Mouse (Mus musculus) forebrain, embryonic 11.5 days (tissue): ENCODE measurements at regions not wholly inside any gene's neighbourhood (a gene's known extent, or its start where the extent isn't known, plus 50 kb on each side); places are given as distances from the start of the nearest gene placed in this dataset.
"Not testable (repeated sequence)": the region's sequence is repeated elsewhere in the genome, so short reads cannot be mapped to it uniquely, and the experiment has no call there.

Source experiments
- ATAC-seq: fragments of 200-750 bp; cut with Nextera tagmentation; replicated peaks from 2 replicates; pipeline ENCODE4 v1.8.0; 2017; ENCODE audit warnings: moderate TSS enrichment; ENCODE audit not compliant: low FRiP score
- DNase-seq: peaks from one replicate; pipeline ENCODE4 v3.0.0-alpha.2; 2017; ENCODE audit warnings: low spot score
- H3K27ac ChIP-seq: fragments of 300-500 bp; sonication (generic); 2 replicates; pipeline ENCODE4 v1.5.1; 2014; ENCODE audit warnings: low read depth, low read length
- H3K27me3 ChIP-seq: fragments of 300-500 bp; sonication (generic); 2 replicates; pipeline ENCODE4 v1.6.1; 2014; ENCODE audit warnings: mild to moderate bottlenecking, low read length, mixed read lengths; ENCODE audit not compliant: control insufficient read depth, insufficient read depth
- H3K36me3 ChIP-seq: fragments of 300-500 bp; sonication (generic); 2 replicates; pipeline ENCODE4 v1.6.1; 2014; ENCODE audit warnings: mild to moderate bottlenecking, low read length, moderate library complexity, mixed read lengths; ENCODE audit not compliant: control insufficient read depth, insufficient read depth
- H3K4me1 ChIP-seq: fragments of 300-500 bp; sonication (generic); replicated peaks from 2 replicates; pipeline ENCODE4 v1.6.1; 2014; ENCODE audit warnings: low read length, mixed read lengths; ENCODE audit not compliant: control insufficient read depth, insufficient read depth
- H3K4me2 ChIP-seq: fragments of 300-500 bp; sonication (generic); 2 replicates; pipeline ENCODE4 v1.6.1; 2014; ENCODE audit warnings: low read depth, mild to moderate bottlenecking, low read length, moderate library complexity, mixed read lengths; ENCODE audit not compliant: severe bottlenecking
- H3K4me3 ChIP-seq: fragments of 300-500 bp; sonication (generic); 2 replicates; pipeline ENCODE4 v1.5.1; 2014; ENCODE audit warnings: low read depth, low read length
- H3K9ac ChIP-seq: fragments of 300-500 bp; sonication (generic); 2 replicates; pipeline ENCODE4 v1.6.1; 2014; ENCODE audit warnings: low read length
- H3K9me3 ChIP-seq: fragments of 300-500 bp; sonication (generic); 2 replicates; pipeline ENCODE4 v1.6.1; 2016; ENCODE audit warnings: low read length, mixed read lengths; ENCODE audit not compliant: control insufficient read depth
- WGBS: fragments of 180-500 bp; shearing (Covaris S2); extraction: QIAGEN DNeasy Blood & Tissue Kit; methylation state at CpG from one replicate; pipeline ENCODE4 v1.1.7; 2014; 5-methylcytosine and 5-hydroxymethylcytosine counted together

DNA sequence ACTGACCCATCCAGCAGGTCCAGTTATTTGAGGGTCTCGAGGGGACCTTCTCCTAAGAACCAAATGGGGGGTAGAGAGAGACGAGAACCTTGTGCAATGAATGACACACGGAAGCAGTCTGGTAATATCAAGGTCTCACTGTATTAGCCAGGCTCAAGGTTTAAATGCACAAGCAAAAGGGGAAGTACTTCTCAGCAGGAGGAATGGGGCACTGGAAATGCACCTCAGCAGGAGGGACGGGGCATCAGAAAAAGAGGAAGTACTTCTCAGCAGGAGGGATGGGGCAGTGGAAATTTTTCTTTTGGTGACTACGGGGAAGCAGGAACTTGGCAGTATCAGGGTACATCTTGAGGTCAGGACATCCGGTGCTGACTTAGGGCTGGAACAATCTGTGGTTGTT, 74.9 kb upstream of the Vmn1r3 start:
- not testable (repeated sequence) for H3K4me3 ChIP-seq, H3K4me1 ChIP-seq, H3K27me3 ChIP-seq, H3K27ac ChIP-seq, H3K9me3 ChIP-seq, ATAC-seq, DNase-seq, H3K36me3 ChIP-seq, H3K9ac ChIP-seq, H3K4me2 ChIP-seq
- WGBS: 83% methylated on average over 6 of the region's 6 CpGs

DNA sequence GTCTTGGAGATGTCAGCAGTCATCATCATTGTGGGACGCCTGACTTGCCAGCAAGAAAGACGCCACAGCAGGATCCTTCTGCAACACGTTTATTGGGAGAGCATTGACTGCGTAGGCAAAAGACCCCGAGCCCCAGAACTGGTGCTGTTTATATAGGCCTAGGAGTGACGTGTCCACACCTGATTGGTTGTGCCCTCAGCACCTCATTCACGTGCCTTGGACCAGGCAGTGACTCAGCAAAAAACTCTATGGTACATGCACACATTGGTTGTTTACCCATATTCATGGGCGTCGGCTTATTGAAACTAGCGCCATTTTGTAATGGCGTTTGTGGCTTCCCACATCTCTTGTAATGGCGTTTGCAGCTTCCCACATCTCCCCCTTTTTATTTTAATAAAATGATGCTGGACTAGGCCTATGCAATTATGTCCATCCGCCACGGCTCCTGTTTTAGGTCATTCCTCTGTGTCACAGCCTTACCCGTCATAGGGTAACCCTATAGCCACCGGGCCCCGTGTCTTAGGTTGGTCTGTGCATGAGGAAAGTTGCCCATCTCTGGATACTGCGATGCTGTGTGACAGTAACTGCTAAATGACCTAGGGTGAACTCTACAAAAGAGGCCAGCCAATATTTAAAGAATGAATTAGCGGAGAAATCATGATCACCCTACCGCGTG, 67.6 kb upstream of the Vmn1r3 start:
- WGBS: 88% methylated on average over 21 of the region's 21 CpGs
- not testable (repeated sequence) for H3K27me3 ChIP-seq, H3K4me2 ChIP-seq, H3K4me3 ChIP-seq, ATAC-seq, H3K27ac ChIP-seq, H3K9ac ChIP-seq, H3K4me1 ChIP-seq, H3K36me3 ChIP-seq
- peaks cover 23% of the 10 kb centered on the region; the same call in 1 of the 2 replicates for H3K9me3 ChIP-seq
- peak; percentile 44 for DNase-seq

DNA sequence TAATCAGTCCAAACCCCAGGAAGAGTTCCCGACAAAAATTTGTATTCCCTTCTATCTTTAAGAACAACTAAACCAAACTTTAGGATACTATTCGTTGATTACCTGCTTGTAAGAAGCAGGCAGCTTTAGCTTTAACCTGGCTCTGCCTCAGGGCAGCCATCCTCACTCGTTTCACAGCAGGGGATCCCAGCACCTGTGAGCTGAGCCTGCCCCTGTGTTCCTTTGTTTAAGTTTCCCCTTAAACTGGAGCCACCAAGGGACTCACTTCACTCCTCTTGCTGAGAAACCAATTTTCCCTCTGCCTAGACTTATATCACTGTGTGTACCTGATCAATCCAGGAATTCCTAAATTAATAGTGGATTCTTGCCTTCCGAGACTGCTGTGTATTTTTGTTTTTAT, 65.1 kb upstream of the Vmn1r3 start:
- peaks cover 25% of the 10 kb centered on the region for H3K9me3 ChIP-seq
- WGBS: 56% methylated on average over 4 of the region's 4 CpGs

DNA sequence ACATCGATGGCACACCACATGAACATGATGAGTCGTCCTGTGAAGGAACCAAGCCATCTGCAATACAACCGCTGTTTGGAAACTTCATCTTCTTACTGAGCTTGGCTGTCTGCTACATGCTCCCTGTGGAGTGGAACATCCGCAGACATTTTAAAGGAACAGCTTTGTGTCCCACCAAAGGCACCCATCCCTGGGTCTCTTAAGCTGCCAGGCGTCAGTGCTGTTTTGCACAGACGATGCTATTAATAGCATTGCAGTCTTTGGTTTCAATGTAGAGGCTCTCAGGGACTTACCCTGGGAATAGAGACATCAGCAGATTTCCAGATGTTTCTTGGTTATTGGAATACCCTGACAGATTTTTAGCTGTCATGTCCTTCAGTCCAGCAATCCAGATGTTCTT, 56.9 kb upstream of the Vmn1r3 start:
- WGBS: 77% methylated on average over 6 of the region's 6 CpGs
- not testable (repeated sequence) for H3K4me3 ChIP-seq, H3K9ac ChIP-seq

More for the DNA sequence above, 65.1 kb upstream of the Vmn1r3 start:
- H3K36me3 ChIP-seq, H3K27ac ChIP-seq, H3K4me1 ChIP-seq, H3K27me3 ChIP-seq, H3K9ac ChIP-seq, H3K4me2 ChIP-seq, ATAC-seq, H3K4me3 ChIP-seq, DNase-seq: not testable (repeated sequence)

DNA sequence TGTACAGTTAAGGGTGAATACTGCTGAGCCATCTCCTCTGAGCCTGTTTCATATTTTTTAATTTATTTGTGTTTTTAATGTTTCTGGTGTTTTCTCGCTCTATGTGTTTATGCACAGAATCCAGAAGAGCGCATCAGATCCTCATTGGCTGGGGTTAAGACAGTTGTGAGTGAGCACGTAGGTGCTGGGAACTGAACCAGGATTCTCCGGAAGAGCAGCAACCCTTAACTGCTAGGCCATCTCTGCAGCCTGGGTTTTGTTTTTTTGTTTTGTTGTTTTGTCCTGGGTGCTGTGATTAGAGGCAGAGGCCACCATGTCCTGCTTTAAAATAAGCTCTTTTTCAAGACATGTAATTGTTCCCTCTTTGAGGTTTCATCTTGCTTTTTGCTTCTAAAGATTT, 56.2 kb upstream of the Vmn1r3 start:
- not testable (repeated sequence) for H3K27me3 ChIP-seq, H3K9ac ChIP-seq, H3K4me2 ChIP-seq, DNase-seq, H3K4me1 ChIP-seq, H3K9me3 ChIP-seq, H3K27ac ChIP-seq, H3K4me3 ChIP-seq, H3K36me3 ChIP-seq
- WGBS: 72% methylated on average over 4 of the region's 4 CpGs
- ATAC-seq: 0 out of 2 replicates have a peak, but pooled peaks have one; percentile 53

More for the DNA sequence above, 56.9 kb upstream of the Vmn1r3 start:
- not testable (repeated sequence) for H3K4me1 ChIP-seq, H3K27me3 ChIP-seq, H3K27ac ChIP-seq, H3K4me2 ChIP-seq, DNase-seq, H3K36me3 ChIP-seq, ATAC-seq, H3K9me3 ChIP-seq

DNA sequence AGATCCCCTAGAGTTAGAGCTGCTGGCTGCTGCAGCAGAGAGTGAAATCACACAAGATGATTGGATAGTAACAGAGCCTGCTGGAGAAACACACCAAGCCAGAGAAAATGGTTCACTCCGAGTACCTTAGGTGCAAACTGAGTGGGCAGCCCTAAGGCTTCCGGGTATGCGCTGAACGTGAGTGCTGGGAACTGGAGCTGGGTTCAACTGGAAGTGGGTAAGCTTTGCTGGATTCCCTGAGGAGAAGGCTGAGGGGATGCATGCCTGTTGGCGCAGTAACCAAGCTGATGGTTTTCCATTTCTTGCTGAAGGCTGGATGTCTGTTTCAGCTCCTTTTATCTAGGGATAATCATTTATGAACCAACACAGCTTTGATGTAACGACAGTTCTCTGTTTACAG, 53.3 kb upstream of the Vmn1r3 start:
- H3K27ac ChIP-seq, H3K4me2 ChIP-seq, ATAC-seq, DNase-seq, H3K27me3 ChIP-seq, H3K4me3 ChIP-seq, H3K4me1 ChIP-seq, H3K36me3 ChIP-seq, H3K9ac ChIP-seq: not testable (repeated sequence)
- 75% methylated on average over 6 of the region's 6 CpGs for WGBS
- H3K9me3 ChIP-seq: peaks cover 12% of the 10 kb centered on the region; the same call in 1 of the 2 replicates

DNA sequence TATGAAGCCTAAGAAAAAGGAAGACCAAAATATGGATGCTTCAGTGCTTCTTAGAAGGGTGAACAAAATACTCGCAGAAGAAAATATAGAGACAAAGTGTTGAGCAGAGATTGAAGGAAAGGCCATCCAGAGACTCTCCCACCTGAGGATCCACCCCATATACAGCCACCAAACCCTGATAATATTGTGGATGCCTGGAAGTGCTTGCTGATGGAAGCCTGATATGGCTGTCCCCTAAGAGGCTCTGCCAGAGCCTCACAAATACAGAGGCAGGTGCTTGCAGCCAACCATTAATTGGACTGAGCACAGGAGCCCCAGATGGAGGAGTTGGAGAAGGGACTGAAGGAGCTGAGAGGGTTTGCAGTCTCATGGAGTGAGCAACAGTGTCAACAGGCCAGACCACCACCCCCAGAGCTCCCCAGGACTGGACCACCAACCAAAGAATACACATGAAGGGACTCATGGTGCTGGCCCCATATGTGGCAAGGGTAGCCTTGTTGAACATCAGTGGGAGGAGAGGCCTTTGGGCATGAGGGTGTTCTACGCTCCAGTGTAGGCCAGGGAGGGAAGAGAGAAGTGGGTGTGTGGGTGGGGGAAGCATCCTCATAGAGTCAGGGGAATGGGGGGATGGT, 51.1 kb upstream of the Vmn1r3 start:
- WGBS: 25% methylated on average over 2 of the region's 2 CpGs
- H3K4me3 ChIP-seq, DNase-seq, H3K36me3 ChIP-seq, H3K27ac ChIP-seq, H3K9ac ChIP-seq, H3K4me1 ChIP-seq, H3K4me2 ChIP-seq, H3K27me3 ChIP-seq: not testable (repeated sequence)
- ATAC-seq: 0 out of 2 replicates have a peak, but pooled peaks have one; percentile 58
- H3K9me3 ChIP-seq: peaks cover 21% of the 10 kb centered on the region
